Mouse (Mus musculus) urinary bladder, adult 2 months (tissue): ENCODE data around the gene Tefm. TPM values are rescaled to one million over a fixed set of nuclear protein-coding genes. Genes with fewer than 3 reads are reported as not detected.
"Not testable (repeated sequence)": the region's sequence is repeated elsewhere in the genome, so short reads cannot be mapped to it uniquely, and the experiment has no call there.

ENCODE experiments used
- DNase-seq: peaks from one replicate; pipeline ENCODE4 v3.0.0; 2022; ENCODE audit warnings: low spot score
- polyA plus RNA-seq: library from polyadenylated mRNA; depleted of rRNA; stranded (reverse); fragments of >200 nt; gene quantifications from 2 replicates; pipeline ENCODE4 v1.2.3, GENCODE M21; 2012

Tefm gene
- polyA plus RNA-seq, 1 experiment = 13.6 TPM

- DNase-seq = no peak
Measured at GRCm38 (mm10) chr11:80156841-80157240, 14.9 kb upstream of the Tefm start.

- DNase-seq = no peak
Measured at GRCm38 (mm10) chr11:80155961-80156360, 14.0 kb upstream of the Tefm start.

GRCm38 (mm10) chr11:80155541-80155940, 13.6 kb upstream of the Tefm start:
- no peak for DNase-seq

- no peak for DNase-seq
Measured at GRCm38 (mm10) chr11:80154501-80154900, 12.5 kb upstream of the Tefm start.

DNA sequence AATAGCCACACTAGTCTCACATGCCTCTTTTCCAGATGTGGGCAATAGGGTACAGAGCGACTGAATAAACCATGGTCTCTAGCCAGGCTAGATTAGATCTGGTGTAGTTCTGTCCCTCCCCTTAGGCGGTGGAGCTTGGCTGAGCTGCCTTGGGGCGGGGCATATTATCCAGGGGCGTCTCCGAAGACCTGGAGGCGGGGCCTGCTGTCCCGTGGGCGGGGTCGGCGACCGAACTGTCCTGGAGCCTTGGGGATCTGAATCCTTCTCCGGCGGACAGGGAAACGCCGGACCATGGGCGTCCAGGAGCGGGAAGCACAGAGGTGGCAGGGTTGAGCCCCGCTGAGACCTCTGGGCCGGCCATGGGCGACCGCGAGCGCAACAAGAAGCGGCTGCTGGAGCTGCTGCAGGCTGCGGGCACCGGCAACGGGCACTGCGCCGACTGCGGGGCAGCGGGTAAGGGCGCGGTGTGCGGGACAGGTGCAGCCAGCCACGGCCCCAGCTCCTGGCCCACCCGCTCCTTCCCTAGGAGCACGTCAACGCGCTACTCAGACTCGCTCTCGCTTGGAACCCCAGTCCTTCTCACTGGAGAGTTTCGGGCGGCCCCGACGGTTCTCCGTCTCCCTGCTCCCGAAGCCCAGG, 12.0 kb upstream of the Tefm start, which contains the start of gene Adap2:
Gene Adap2, plus strand, starts transcription at position 249 of the 639 bp plus-strand sequence.
- DNase-seq = peak; percentile 67

- DNase-seq = no peak
Measured at GRCm38 (mm10) chr11:80152376-80152775, 10.4 kb upstream of the Tefm start.

- no peak for DNase-seq
Measured at GRCm38 (mm10) chr11:80151541-80151940, 9.6 kb upstream of the Tefm start.

DNA sequence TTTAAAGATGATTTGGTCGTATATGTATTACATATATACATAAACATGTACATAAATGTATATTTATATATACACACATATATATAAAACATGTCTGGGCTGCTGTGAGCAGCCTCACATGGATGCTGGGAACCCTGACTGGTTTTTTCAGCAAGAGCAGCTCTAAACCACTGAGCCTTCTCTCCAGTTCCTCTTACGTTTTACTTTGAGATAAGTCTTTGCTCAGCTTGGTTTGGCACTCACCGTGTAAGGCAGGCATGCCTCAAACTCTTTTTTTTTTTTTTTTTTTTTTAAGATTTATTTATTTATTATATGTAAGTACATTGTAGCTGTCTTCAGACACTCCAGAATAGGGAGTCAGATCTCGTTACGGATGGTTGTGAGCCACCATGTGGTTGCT, 8.6 kb upstream of the Tefm start:
- DNase-seq = no peak

GRCm38 (mm10) chr11:80149412-80150023, 7.5 kb upstream of the Tefm start:
- no peak for DNase-seq

GRCm38 (mm10) chr11:80148974-80149373, 7.0 kb upstream of the Tefm start:
- DNase-seq = not testable (repeated sequence)

DNA sequence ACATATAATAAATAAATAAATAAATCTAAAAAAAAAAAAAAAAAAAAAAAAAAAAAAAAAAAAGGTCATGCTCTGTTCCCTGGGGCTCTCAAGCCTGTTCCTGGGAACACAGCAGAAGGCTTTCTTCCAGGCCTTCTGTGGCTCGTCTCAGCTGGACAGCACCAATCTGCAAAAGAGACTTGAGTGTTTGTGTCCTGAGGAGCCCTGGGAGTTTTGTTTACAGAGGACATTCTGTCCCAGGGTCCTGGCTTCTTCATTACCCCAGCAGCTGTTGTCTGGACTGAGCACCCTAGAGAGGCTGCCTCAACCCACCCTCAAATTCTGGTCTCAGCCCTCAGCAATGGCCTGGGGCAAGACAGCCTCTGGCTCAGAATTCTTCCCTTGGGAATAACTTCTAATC, 6.3 kb upstream of the Tefm start:
- no peak for DNase-seq

- DNase-seq = no peak
Measured at GRCm38 (mm10) chr11:80147748-80148147, 5.8 kb upstream of the Tefm start.

DNA sequence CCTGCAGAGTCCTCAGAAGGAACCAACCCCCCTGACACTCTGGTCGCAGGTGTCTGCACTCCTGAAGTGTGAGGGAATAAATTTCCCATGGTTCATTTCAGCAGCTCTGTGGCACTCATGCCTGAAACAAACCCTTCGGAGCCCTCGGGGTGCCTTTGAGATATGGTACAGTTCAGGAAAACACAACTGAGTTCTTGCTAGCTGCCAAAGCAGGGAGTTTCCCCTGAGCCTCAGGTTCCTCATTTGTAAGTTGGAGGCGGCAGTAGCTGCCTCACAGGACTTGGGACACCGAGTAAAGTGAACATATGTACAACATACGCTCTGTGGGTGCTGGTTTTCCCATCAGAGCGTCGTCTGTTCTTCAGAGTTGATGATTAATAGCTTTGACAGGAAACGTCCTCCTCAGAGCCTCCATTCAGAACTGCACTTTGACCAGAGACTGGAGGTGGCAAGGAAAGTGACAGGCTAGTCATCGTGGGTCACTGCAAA, 3.9 kb upstream of the Tefm start:
- DNase-seq = no peak

GRCm38 (mm10) chr11:80142872-80143271, 897 bp upstream of the Tefm start:
- DNase-seq = no peak

DNA sequence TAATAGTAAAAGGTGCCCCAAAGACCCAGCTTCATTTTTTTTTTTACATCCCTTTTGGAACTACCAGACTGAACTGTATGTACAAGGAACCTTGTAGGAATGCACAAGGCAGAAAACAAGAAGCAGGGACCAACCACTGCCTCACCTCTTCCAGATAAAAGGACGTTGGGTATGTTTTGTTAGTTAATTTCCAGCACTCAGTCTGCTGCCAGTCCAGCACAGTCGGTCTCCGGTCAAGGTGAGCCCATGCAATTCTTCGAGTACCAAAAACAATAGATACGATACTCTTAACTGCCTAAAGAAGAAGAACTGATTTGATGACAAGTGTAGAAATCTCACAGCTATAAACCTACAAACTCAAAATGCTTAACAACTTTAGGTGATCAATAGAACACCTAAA, 4.2 kb downstream of the Tefm start:
- DNase-seq = no peak

GRCm38 (mm10) chr11:80136786-80137185, 5.2 kb downstream of the Tefm start:
- DNase-seq = no peak

- DNase-seq = no peak
Measured at GRCm38 (mm10) chr11:80135954-80136683, 5.9 kb downstream of the Tefm start.

DNA sequence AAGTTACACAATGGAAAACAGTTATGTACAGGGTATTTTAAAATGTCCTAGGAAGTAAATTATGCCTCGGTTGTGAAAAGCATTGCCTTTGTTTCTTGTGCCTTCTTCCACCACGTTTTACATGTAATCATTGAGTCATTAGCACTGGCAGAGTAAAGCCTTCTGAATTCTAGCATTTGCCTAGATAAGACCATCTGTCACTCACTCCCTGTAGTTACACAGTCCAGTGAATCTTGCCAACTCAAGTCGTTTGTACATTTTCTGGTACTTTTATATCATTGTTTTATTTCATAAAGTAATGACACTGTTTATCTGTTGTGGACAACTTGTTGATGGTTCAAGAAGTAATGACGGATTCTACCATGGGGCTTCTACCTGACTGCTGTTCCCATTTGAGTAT, 7.2 kb downstream of the Tefm start:
- DNase-seq = no peak

GRCm38 (mm10) chr11:80132050-80132449, 9.9 kb downstream of the Tefm start:
- DNase-seq = no peak

- no peak for DNase-seq
Measured at GRCm38 (mm10) chr11:80116411-80116810, 25.6 kb downstream of the Tefm start.

DNA sequence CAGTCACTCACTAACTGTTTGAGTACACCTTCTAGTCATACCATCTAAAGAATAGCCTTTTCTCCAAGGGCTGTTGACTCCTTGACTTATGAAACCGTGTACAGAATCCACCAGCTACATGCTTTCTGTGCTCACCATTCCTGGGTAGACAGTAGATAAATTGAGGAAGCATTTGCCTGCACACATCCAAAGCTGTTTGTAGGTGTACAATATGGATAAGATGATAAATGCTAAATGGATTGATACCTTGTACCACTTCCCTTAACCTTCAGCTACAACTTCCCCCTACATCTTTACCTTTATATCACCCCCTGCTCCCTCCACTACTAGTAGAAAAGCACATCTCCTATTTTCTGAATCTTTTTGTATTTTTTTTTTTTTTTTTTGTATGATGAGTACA, 37.6 kb downstream of the Tefm start:
- DNase-seq = no peak

GRCm38 (mm10) chr11:80101298-80101697, 40.7 kb downstream of the Tefm start:
- DNase-seq = no peak
